Mouse (Mus musculus): Measurements from ENCODE around the gene Map2k2. TPM values are rescaled to one million over a fixed set of nuclear protein-coding genes. Genes with fewer than 3 reads are reported as not detected.
A peak's percentile ranks its signal among the peaks of the same experiment; 100 is the strongest.

Map2k2 gene
- total and polyA plus RNA-seq, 3 experiments = 67.2 to 127 (median 120) TPM

- Histone ChIP-seq H3K27ac (ENCODE audit: insufficient read depth, low read depth) (peak within 1 kb of the TSS; percentile 85), H3K4me3 (replicated peaks in 1 of 3; ENCODE audit: low read depth in 2 of 3, low read length in 2 of 3, poor library complexity in 1 of 3) (peak within 1 kb of the TSS; percentile 60 to 77 (median 66)), H3K27me3 (replicated peaks) (no peaks in the 10 kb centered on the region), H3K79me2 (replicated peaks; ENCODE audit: control insufficient read depth, extremely low read depth, insufficient read depth, poor library complexity, severe bottlenecking) (peaks cover 30% of the 10 kb centered on the region), H3K36me3 (replicated peaks in 1 of 2; ENCODE audit: control insufficient read depth in 1 of 2, insufficient read depth in 1 of 2, low read length in 1 of 2) (peaks cover 69 to 81% of the 10 kb centered on the region in 2 experiments), H3K9ac (ENCODE audit: insufficient read depth, low read depth) (peak within 1 kb of the TSS; percentile 64), H3K4me1 (ENCODE audit: control insufficient read depth in 1 of 2, insufficient read depth in 2 of 2) (peaks cover 22 to 49% of the 10 kb centered on the region in 2 experiments), H3K9me3 (replicated peaks; ENCODE audit: low read length) (no peaks in the 10 kb centered on the region), H3K4me2 (ENCODE audit: insufficient read depth, low read depth, poor library complexity, severe bottlenecking) (peak within 1 kb of the TSS; percentile 24)
- in situ Hi-C loops (cut with MboI; ENCODE audit: low pct_ligation_motif_present, low pct_unique_long_range_greater_than_20kb, low sequenced_read_pairs) (no loop called here), dilution Hi-C loops (cut with MboI; ENCODE audit: extremely low pct_ligation_motif_present, extremely low pct_unique_long_range_greater_than_20kb, low sequenced_read_pairs) (no loop called here)
- peak; percentile 100 for DNase-seq (ENCODE audit: extremely low read depth)
- TF ChIP-seq IRF4 (IDR thresholded peaks at IDR 0.05; ENCODE audit: low read depth, low read length) (peak; percentile 41; the same call in 1 of the 2 replicates), POLR2A (IDR thresholded peaks at IDR 0.05; ENCODE audit: low read depth, low read length) (peak; percentile 91), MAZ (IDR thresholded peaks at IDR 0.05; ENCODE audit: low read depth, low read length) (peak; percentile 78; the same call in 1 of the 2 replicates), CHD1 (IDR thresholded peaks at IDR 0.05; ENCODE audit: low read depth, low read length) (no peak), RCOR1 (conservative IDR thresholded peaks at IDR 0.05; ENCODE audit: low read depth, low read length) (0 out of 2 replicates have a peak, but pooled peaks have one; percentile 42), POLR2AphosphoS2 (IDR thresholded peaks at IDR 0.05; ENCODE audit: low read depth, low read length) (peak; percentile 100), USF2 (conservative IDR thresholded peaks at IDR 0.05; ENCODE audit: low read depth, low read length) (peak; percentile 67; the same call in 1 of the 2 replicates), ZMIZ1 (IDR thresholded peaks at IDR 0.05; ENCODE audit: low read depth, low read length) (peak; percentile 99), UBTF (IDR thresholded peaks at IDR 0.05; ENCODE audit: low read depth, low read length) (no peak), GABPA (IDR thresholded peaks at IDR 0.05; ENCODE audit: insufficient replicate concordance, low read depth, low read length) (peak; percentile 5; the same call in 1 of the 2 replicates), ZKSCAN1 (IDR thresholded peaks at IDR 0.05; ENCODE audit: borderline replicate concordance, low read depth, low read length) (peak; percentile 30; the same call in 1 of the 2 replicates), MEF2A (IDR thresholded peaks at IDR 0.05; ENCODE audit: borderline replicate concordance, low read depth, low read length) (peak; percentile 73), TCF12 (IDR thresholded peaks at IDR 0.05; ENCODE audit: low read depth, low read length) (peak; percentile 56; the same call in 1 of the 2 replicates), KAT2A (IDR thresholded peaks at IDR 0.05; ENCODE audit: insufficient replicate concordance, low read length) (peak; percentile 73; the same call in 1 of the 2 replicates), MXI1 (IDR thresholded peaks at IDR 0.05; ENCODE audit: low read depth, low read length) (peak; percentile 24), NRF1 (IDR thresholded peaks at IDR 0.05; ENCODE audit: low read depth, low read length) (peak; percentile 87), SIN3A (IDR thresholded peaks at IDR 0.05; ENCODE audit: low read length) (peak; percentile 53; the same call in 1 of the 2 replicates), ELF1 (IDR thresholded peaks at IDR 0.05; ENCODE audit: low read depth, low read length) (peak; percentile 96), JUND (conservative IDR thresholded peaks at IDR 0.05; ENCODE audit: low read depth, low read length) (peak; percentile 95), MYC (IDR thresholded peaks at IDR 0.05; ENCODE audit: low read depth, low read length) (peak; percentile 64), USF1 (IDR thresholded peaks at IDR 0.05; ENCODE audit: low read depth, low read length) (no peak), HCFC1 (IDR thresholded peaks at IDR 0.05; ENCODE audit: low read depth, low read length) (peak; percentile 86), MAX (IDR thresholded peaks at IDR 0.05; ENCODE audit: low read length) (peak; percentile 46), ZNF384 (IDR thresholded peaks at IDR 0.05; ENCODE audit: low read depth, low read length) (no peak), CTCF (conservative IDR thresholded peaks at IDR 0.05 in 1 of 2, IDR thresholded peaks at IDR 0.05 in 1 of 2; ENCODE audit: low read depth in 2 of 2, low read length in 2 of 2) (no peak), EP300 (IDR thresholded peaks at IDR 0.05; ENCODE audit: low read length) (no peak), BHLHE40 (IDR thresholded peaks at IDR 0.05; ENCODE audit: low read depth, low read length) (0 out of 2 replicates have a peak, but pooled peaks have one; percentile 40), JUN (IDR thresholded peaks at IDR 0.05; ENCODE audit: insufficient read depth, low read depth, low read length) (peak; percentile 89), TBP (conservative IDR thresholded peaks at IDR 0.05; ENCODE audit: low read depth, low read length) (no peak), RAD21 (IDR thresholded peaks at IDR 0.05; ENCODE audit: low read depth, low read length) (no peak), E2F4 (IDR thresholded peaks at IDR 0.05; ENCODE audit: insufficient replicate concordance, low read depth, low read length) (no peak), MAFK (IDR thresholded peaks at IDR 0.05; ENCODE audit: insufficient replicate concordance, low read length) (no peak), ETS1 (conservative IDR thresholded peaks at IDR 0.05; ENCODE audit: low read depth, low read length) (no peak), NELFE (IDR thresholded peaks at IDR 0.05; ENCODE audit: low read depth, low read length) (peak; percentile 62; the same call in 1 of the 2 replicates), ZC3H11A (IDR thresholded peaks at IDR 0.05; ENCODE audit: low read depth, low read length) (no peak), SMC3 (IDR thresholded peaks at IDR 0.05; ENCODE audit: low read depth, low read length) (no peak; the same call in 1 of the 2 replicates), CHD2 (IDR thresholded peaks at IDR 0.05; ENCODE audit: low read length) (peak; percentile 97)
Observed at GRCm38 (mm10) chr10:81182336-81183333, 76.9 kb downstream of the Map2k2 start, which contains the start of gene Dapk3. Dapk3 (plus strand) TSS chr10:81183005.

All from CH12.LX (cell line).